Comparison of ENCODE assay signal across 8 mouse cellular contexts in genomic region chr16:30397127-30398057, GRCm38 (mm10). TPM values are rescaled to one million over a fixed set of nuclear protein-coding genes. Genes with fewer than 3 reads are reported as not detected.
DNase-seq lines count a peak whose midpoint lies in the region; ATAC-seq lines count a peak whose summit lies in the region.

No protein-coding gene starts in this region.

- 0 out of 2 replicates have a peak, but pooled peaks cover 7% of the 10 kb centered on the region for H3K27me3 ChIP-seq in heart, embryonic 13.5 days (replicated peaks)
- H3K27me3 ChIP-seq in liver, embryonic 12.5 days (replicated peaks), result no peaks in the 10 kb centered on the region; the same call in 1 of the 2 replicates
- no peaks in the 10 kb centered on the region for H3K27me3 ChIP-seq in forebrain, embryonic 14.5 days (replicated peaks; ENCODE audit: control insufficient read depth, insufficient read depth, low read length)
- no peaks in the 10 kb centered on the region for H3K27me3 ChIP-seq in forebrain, embryonic 11.5 days (ENCODE audit: control insufficient read depth, insufficient read depth, low read length)

- no peaks in the 10 kb centered on the region for H3K36me3 ChIP-seq in heart, embryonic 13.5 days
- H3K36me3 ChIP-seq in liver, embryonic 12.5 days, result no peaks in the 10 kb centered on the region
- no peaks in the 10 kb centered on the region for H3K36me3 ChIP-seq in forebrain, embryonic 14.5 days (ENCODE audit: control insufficient read depth, insufficient read depth, low read length)
- H3K36me3 ChIP-seq in forebrain, embryonic 11.5 days (ENCODE audit: control insufficient read depth, insufficient read depth, low read length), result no peaks in the 10 kb centered on the region

- H3K4me3 ChIP-seq in heart, embryonic 13.5 days, result no peak overlapping the region
- H3K4me3 ChIP-seq in liver, embryonic 12.5 days, result no peak overlapping the region
- H3K4me3 ChIP-seq in forebrain, embryonic 14.5 days (ENCODE audit: low read depth, low read length), result no peak overlapping the region
- no peak overlapping the region for H3K4me3 ChIP-seq in forebrain, embryonic 11.5 days (ENCODE audit: low read depth, low read length)

- H3K9ac ChIP-seq in heart, embryonic 13.5 days, result peak overlapping the region; percentile 21; the same call in 1 of the 2 replicates
- no peak overlapping the region for H3K9ac ChIP-seq in liver, embryonic 12.5 days
- H3K9ac ChIP-seq in forebrain, embryonic 14.5 days (ENCODE audit: low read length), result no peak overlapping the region
- no peak overlapping the region for H3K9ac ChIP-seq in forebrain, embryonic 11.5 days (ENCODE audit: low read length)

- WGBS in heart, embryonic 13.5 days, result 33% methylated on average over 15 of the region's 15 CpGs
- WGBS in liver, embryonic 12.5 days (ENCODE audit: insufficient replicate concordance), result 21% methylated on average over 15 of the region's 15 CpGs
- 44% methylated on average over 15 of the region's 15 CpGs for WGBS in forebrain, embryonic 14.5 days
- 45% methylated on average over 15 of the region's 15 CpGs for WGBS in forebrain, embryonic 11.5 days

- 0 out of 2 replicates have a peak, but pooled peaks cover 5% of the 10 kb centered on the region for H3K9me3 ChIP-seq in heart, embryonic 13.5 days
- H3K9me3 ChIP-seq in liver, embryonic 12.5 days (replicated peaks), result no peaks in the 10 kb centered on the region
- no peaks in the 10 kb centered on the region; the same call in 1 of the 2 replicates for H3K9me3 ChIP-seq in forebrain, embryonic 14.5 days (replicated peaks; ENCODE audit: control insufficient read depth, low read length)
- H3K9me3 ChIP-seq in forebrain, embryonic 11.5 days (ENCODE audit: control insufficient read depth, low read length), result no peaks in the 10 kb centered on the region

- DNase-seq in urinary bladder, adult 2 months (ENCODE audit: low spot score), result peak; percentile 31
- no peak for DNase-seq in urinary bladder, postnatal 4 days (ENCODE audit: low spot score in 2 of 2)
- DNase-seq in skeletal muscle tissue, adult 2 months (ENCODE audit: low read depth, low spot score), result peak; percentile 82
- DNase-seq in forebrain, embryonic 14.5 days (ENCODE audit: low spot score), result no peak
- no peak for DNase-seq in forebrain, embryonic 11.5 days (ENCODE audit: low spot score)
- no peak for DNase-seq in layer of hippocampus, postnatal 14 days (ENCODE audit: low spot score in 2 of 2)

- H3K27ac ChIP-seq in heart, embryonic 13.5 days (replicated peaks), result peak overlapping the region; percentile 21; the same call in 1 of the 2 replicates
- 0 out of 2 replicates have a peak overlapping the region, but pooled peaks have one; percentile 4 for H3K27ac ChIP-seq in liver, embryonic 12.5 days
- no peak overlapping the region for H3K27ac ChIP-seq in forebrain, embryonic 14.5 days (ENCODE audit: low read depth, low read length)
- H3K27ac ChIP-seq in forebrain, embryonic 11.5 days (ENCODE audit: low read depth, low read length), result no peak overlapping the region

- no peak overlapping the region for H3K4me2 ChIP-seq in heart, embryonic 13.5 days
- peak overlapping the region; percentile 12; the same call in 1 of the 2 replicates for H3K4me2 ChIP-seq in liver, embryonic 12.5 days
- H3K4me2 ChIP-seq in forebrain, embryonic 14.5 days (ENCODE audit: low read length), result no peak overlapping the region
- no peak overlapping the region for H3K4me2 ChIP-seq in forebrain, embryonic 11.5 days (ENCODE audit: low read depth, low read length, severe bottlenecking)

- ATAC-seq in heart, embryonic 13.5 days (ENCODE audit: extremely low read depth, insufficient number of reproducible peaks, low FRiP score, low TSS enrichment), result no peak
- no peak; the same call in 1 of the 2 replicates for ATAC-seq in liver, embryonic 12.5 days
- ATAC-seq in forebrain, embryonic 14.5 days, result no peak
- ATAC-seq in forebrain, embryonic 11.5 days (replicated peaks; ENCODE audit: low FRiP score), result no peak

- peaks cover 13% of the 10 kb centered on the region for H3K4me1 ChIP-seq in heart, embryonic 13.5 days
- H3K4me1 ChIP-seq in liver, embryonic 12.5 days, result peaks cover 24% of the 10 kb centered on the region
- no peaks in the 10 kb centered on the region for H3K4me1 ChIP-seq in forebrain, embryonic 14.5 days (ENCODE audit: control insufficient read depth, insufficient read depth, low read length)
- H3K4me1 ChIP-seq in forebrain, embryonic 11.5 days (replicated peaks; ENCODE audit: control insufficient read depth, insufficient read depth, low read length), result no peaks in the 10 kb centered on the region

RNA-seq across cellular contexts. Expression of gene Atp13a3, which starts 8.4 kb away (rescaled TPM):
- polyA plus RNA-seq in urinary bladder, adult 2 months (2012; rRNA removed), result 42.8 and 45.2 TPM in 2 replicates
- polyA plus RNA-seq in heart, embryonic 13.5 days (2015; fragmentation: Nextera tagmentation; extraction: Ambion mirVana), result 6.8 and 7.3 TPM in 2 replicates
- polyA plus RNA-seq in liver, embryonic 12.5 days (2016; fragmentation: Nextera tagmentation; extraction: Ambion mirVana), result 17.7 and 18.5 TPM in 2 replicates
- 7.3 and 7.4 TPM in 2 replicates for polyA plus RNA-seq in forebrain, embryonic 14.5 days (2014; fragmentation: Nextera tagmentation; extraction: Ambion mirVana)
- 13.6 and 15.5 TPM in 2 replicates for polyA plus RNA-seq in forebrain, embryonic 11.5 days (2014; fragmentation: Nextera tagmentation; extraction: Ambion mirVana)
- total RNA-seq in layer of hippocampus, postnatal 14 days (2021), result 10 to 100 TPM; 65.0 to 70.9 TPM

Comparison
In these comparisons a context has a peak if more than half of its experiments do, and no peak if none do; other contexts are left out.
1. DNase-seq: peak in urinary bladder, adult 2 months (single experiment) and skeletal muscle tissue, adult 2 months (single experiment); none in urinary bladder, postnatal 4 days (0 of 2), forebrain, embryonic 14.5 days (single experiment), forebrain, embryonic 11.5 days (single experiment) and layer of hippocampus, postnatal 14 days (0 of 2).
2. H3K27ac ChIP-seq: peak in heart, embryonic 13.5 days (single experiment) and liver, embryonic 12.5 days (single experiment); none in forebrain, embryonic 14.5 days (single experiment) and forebrain, embryonic 11.5 days (single experiment).